Mouse (Mus musculus) liver, embryonic 16.5 days (tissue): ENCODE data around the gene Olfr774. TPM values are rescaled to one million over a fixed set of nuclear protein-coding genes. Genes with fewer than 3 reads are reported as not detected.
"Not testable (repeated sequence)": the region's sequence is repeated elsewhere in the genome, so short reads cannot be mapped to it uniquely, and the experiment has no call there.

Experiments
- ATAC-seq: fragments of 200-750 bp; cut with Nextera tagmentation; 2 replicates; pipeline ENCODE4 v1.8.0; 2017; ENCODE audit warnings: low read depth, mild to moderate bottlenecking, moderate number of reproducible peaks, moderate library complexity
- H3K27ac ChIP-seq: fragments of 300-500 bp; sonication (generic); 2 replicates; pipeline ENCODE4 v1.5.1; 2014; ENCODE audit warnings: mild to moderate bottlenecking, low read length
- H3K27me3 ChIP-seq: fragments of 300-500 bp; sonication (generic); 2 replicates; pipeline ENCODE4 v1.6.1; 2014; ENCODE audit warnings: low read depth, low read length, mixed read lengths; ENCODE audit not compliant: control insufficient read depth, insufficient read depth
- H3K36me3 ChIP-seq: fragments of 300-500 bp; sonication (generic); 2 replicates; pipeline ENCODE4 v1.6.1; 2014; ENCODE audit warnings: mild to moderate bottlenecking; ENCODE audit not compliant: control insufficient read depth, insufficient read depth
- H3K4me1 ChIP-seq: fragments of 300-500 bp; sonication (generic); 2 replicates; pipeline ENCODE4 v1.6.1; 2014; ENCODE audit warnings: low read depth, low read length, mixed read lengths; ENCODE audit not compliant: control insufficient read depth
- H3K4me2 ChIP-seq: fragments of 300-500 bp; sonication (generic); 2 replicates; pipeline ENCODE4 v1.6.1; 2014; ENCODE audit warnings: low read depth, low read length, mixed read lengths
- H3K4me3 ChIP-seq: fragments of 300-500 bp; sonication (generic); 2 replicates; pipeline ENCODE4 v1.5.1; 2014; ENCODE audit warnings: low read depth, mild to moderate bottlenecking, low read length
- H3K9ac ChIP-seq: fragments of 300-500 bp; sonication (generic); 2 replicates; pipeline ENCODE4 v1.6.1; 2014; ENCODE audit warnings: low read depth, low read length
- H3K9me3 ChIP-seq: fragments of 300-500 bp; sonication (generic); replicated peaks from 2 replicates; pipeline ENCODE4 v1.6.1; 2016; ENCODE audit warnings: low read length; ENCODE audit not compliant: control insufficient read depth
- whole genome bisulfite sequencing: fragments of 180-500 bp; shearing (Covaris S2); extraction: QIAGEN DNeasy Blood & Tissue Kit; methylation state at CpG from one replicate; pipeline ENCODE4 v1.1.7; 2014; ENCODE audit not compliant: insufficient replicate concordance; 5-methylcytosine and 5-hydroxymethylcytosine counted together
- polyA plus RNA-seq: library from polyadenylated mRNA; unstranded; fragments of >200 nt; fragmentation: Nextera tagmentation; extraction: Ambion mirVana; gene quantifications from 2 replicates; pipeline ENCODE4 v1.2.1, GENCODE M21; 2015

Gene Olfr774
- polyA plus RNA-seq, result not detected in 2 replicates

DNA sequence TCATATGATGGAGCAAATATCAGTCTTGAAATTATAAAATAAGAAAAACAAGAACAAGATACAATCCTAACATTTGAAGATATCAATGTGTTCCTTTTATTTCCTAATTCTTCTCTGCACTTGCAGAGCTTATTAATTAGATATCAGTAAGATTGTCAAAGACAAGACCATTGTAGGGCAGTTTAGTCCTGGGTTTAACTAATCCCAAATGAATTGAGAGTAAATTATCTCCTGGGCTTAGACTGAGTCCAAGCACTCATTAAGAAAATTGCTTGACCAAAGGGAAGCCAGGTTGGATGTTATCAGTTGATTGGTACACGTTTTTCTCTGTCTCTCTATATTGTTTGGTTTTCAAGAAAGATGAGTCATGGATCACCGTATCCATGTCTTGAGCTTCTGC lies at the start of gene Olfr774:
Gene Olfr774, plus strand, starts transcription at position 301 of the 400 bp plus-strand sequence.
- H3K9me3 ChIP-seq, result peaks cover 3% of the 10 kb centered on the region; the same call in 1 of the 2 replicates
- WGBS, result 47% methylated on average over 2 of the region's 2 CpGs

DNA sequence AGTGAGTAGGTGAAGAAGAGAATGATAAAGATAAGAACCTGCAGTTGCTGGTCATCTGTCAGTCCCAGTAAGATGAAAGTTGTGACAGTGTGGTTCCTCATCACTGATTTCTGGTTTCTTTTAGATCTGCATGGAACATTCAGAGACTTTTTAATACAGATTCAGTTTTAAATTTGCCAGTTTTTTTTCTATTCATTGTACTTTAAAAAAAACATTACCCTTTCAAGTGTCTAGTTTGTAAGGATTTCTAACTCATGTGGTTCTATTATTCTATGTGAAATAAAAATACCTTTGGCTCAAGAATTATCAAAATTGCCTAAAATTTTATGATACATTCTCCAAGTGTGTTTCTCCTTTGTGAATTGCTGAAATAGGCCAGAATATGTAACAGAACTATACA lies 48.7 kb upstream of the Olfr774 start, which contains the start of gene Olfr773:
Gene Olfr773, minus strand, starts transcription at position 101 of the 400 bp plus-strand sequence.
- not testable (repeated sequence) for H3K27ac ChIP-seq, H3K9ac ChIP-seq, H3K9me3 ChIP-seq, H3K36me3 ChIP-seq, ATAC-seq, H3K4me3 ChIP-seq, H3K4me2 ChIP-seq, H3K4me1 ChIP-seq, H3K27me3 ChIP-seq

More for the DNA sequence above, at the start of gene Olfr774:
- no peak for ATAC-seq
- Histone ChIP-seq H3K27me3 (no peaks in the 10 kb centered on the region), H3K27ac (no peak within 1 kb of the TSS), H3K9ac (no peak within 1 kb of the TSS), H3K4me1 (no peaks in the 10 kb centered on the region), H3K4me3 (no peak within 1 kb of the TSS), H3K4me2 (no peak within 1 kb of the TSS), H3K36me3 (no peaks in the 10 kb centered on the region)

DNA sequence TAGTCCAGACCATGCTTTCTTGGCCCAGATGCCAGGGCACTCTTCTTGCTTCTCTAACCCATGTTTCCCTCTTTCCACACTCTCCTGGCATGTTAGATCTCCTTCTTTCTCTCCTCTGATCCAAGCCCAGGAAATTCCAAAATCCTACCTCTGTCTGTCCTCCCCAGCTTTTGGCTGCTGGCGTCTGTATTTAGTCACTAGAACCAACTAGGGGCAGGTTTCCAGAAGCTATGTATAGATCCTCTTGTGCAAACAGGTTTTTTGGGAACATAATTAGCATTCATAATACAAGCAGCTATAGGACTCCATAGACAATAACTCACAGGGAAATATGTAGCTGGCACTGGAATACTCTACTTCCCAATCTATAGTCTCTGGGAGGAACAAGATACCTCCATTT lies 5.3 kb upstream of the Olfr774 start:
- Histone ChIP-seq H3K36me3 (no peaks in the 10 kb centered on the region), H3K4me2 (no peak overlapping the region), H3K9ac (no peak overlapping the region), H3K4me3 (no peak overlapping the region), H3K9me3 (peaks cover 5% of the 10 kb centered on the region), H3K27me3 (no peaks in the 10 kb centered on the region), H3K4me1 (no peaks in the 10 kb centered on the region), H3K27ac (no peak overlapping the region)
- no peak for ATAC-seq
- WGBS, result 50% methylated on average over 1 of the region's 1 CpGs

DNA sequence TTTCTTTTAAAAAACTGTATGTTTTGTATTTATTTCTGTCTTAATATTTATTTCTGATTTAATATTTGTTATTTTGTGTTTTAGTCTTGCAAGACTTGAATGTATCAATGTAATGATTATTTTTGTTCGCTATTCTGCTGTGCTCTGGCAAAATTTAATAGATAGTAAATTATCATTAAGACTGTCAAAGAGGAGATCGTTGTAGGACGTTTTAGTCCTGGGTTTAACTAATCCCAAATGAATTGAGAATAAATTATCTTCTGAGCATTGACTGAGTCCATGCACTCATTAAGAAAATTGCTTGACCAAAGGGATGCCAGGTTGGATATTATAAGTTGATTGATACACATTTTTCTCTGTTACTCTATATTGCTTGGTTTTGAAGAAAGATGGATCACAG lies 12.1 kb downstream of the Olfr774 start, which contains the start of gene Olfr775:
Gene Olfr775, plus strand, starts transcription at position 301 of the 400 bp plus-strand sequence.
- WGBS, result 53% methylated on average over 3 of the region's 3 CpGs

DNA sequence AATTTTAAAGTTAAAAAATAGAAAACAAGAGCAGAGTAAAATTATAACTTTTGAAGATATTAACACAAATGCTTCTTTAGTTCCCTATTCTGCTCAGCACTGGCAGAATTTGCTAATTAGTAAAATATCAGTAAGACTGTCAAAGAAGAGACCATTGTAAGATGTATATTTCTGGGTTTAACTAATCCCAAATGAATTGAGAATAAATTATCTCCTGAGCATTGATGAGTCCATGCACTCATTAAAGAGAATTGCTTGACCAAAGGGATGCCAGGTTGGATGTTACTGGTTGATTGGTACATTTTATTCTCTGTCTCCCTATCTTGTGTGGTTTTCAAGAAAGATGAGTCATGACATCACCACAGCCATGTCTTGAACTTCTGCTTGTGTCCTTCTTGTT lies 22.8 kb downstream of the Olfr774 start, which contains the start of gene Olfr776:
Gene Olfr776, plus strand, starts transcription at position 301 of the 400 bp plus-strand sequence.
- H3K27me3 ChIP-seq, result no peaks in the 10 kb centered on the region
- no peaks in the 10 kb centered on the region for H3K4me1 ChIP-seq
- no peak within 1 kb of the TSS for H3K9ac ChIP-seq
- H3K36me3 ChIP-seq, result no peaks in the 10 kb centered on the region
- no peak within 1 kb of the TSS for H3K4me2 ChIP-seq
- ATAC-seq, result no peak
- no peaks in the 10 kb centered on the region for H3K9me3 ChIP-seq
- no peak within 1 kb of the TSS for H3K27ac ChIP-seq
- H3K4me3 ChIP-seq, result no peak within 1 kb of the TSS

More for the DNA sequence above, 12.1 kb downstream of the Olfr774 start, which contains the start of gene Olfr775:
- no peaks in the 10 kb centered on the region for H3K27me3 ChIP-seq
- no peaks in the 10 kb centered on the region for H3K36me3 ChIP-seq
- H3K9ac ChIP-seq, result no peak within 1 kb of the TSS
- no peak within 1 kb of the TSS for H3K4me2 ChIP-seq
- ATAC-seq, result no peak
- H3K4me3 ChIP-seq, result no peak within 1 kb of the TSS
- no peak within 1 kb of the TSS for H3K27ac ChIP-seq
- H3K4me1 ChIP-seq, result no peaks in the 10 kb centered on the region
- no peaks in the 10 kb centered on the region for H3K9me3 ChIP-seq

DNA sequence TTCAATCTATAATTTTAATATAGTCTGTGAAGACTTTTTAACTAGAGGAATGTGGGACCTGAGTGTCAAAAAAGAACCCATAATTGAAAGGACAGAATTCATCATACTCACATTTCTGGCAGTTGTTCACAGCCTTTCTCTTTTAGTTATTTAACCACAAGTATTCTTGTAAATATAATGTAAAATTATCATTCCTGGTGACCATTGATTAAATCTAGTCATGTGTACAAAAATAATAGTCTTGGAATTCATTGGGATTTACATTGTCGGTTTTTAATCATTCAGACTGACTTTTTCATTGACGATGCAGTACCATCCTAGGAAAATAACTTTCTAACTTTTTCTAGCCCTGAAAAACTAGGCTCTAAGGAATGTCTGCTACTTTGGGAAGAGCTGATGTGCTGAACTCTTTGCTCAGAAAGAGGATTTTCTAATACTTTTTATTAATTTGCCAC lies 35.1 kb downstream of the Olfr774 start, which contains the start of gene Olfr777:
Gene Olfr777, minus strand, starts transcription at position 405 of the 455 bp plus-strand sequence.
- Histone ChIP-seq H3K36me3 (no peaks in the 10 kb centered on the region), H3K27me3 (no peaks in the 10 kb centered on the region), H3K4me3 (no peak within 1 kb of the TSS), H3K9ac (no peak within 1 kb of the TSS), H3K4me1 (no peaks in the 10 kb centered on the region), H3K27ac (no peak within 1 kb of the TSS), H3K4me2 (no peak within 1 kb of the TSS), H3K9me3 (no peaks in the 10 kb centered on the region)
- no peak for ATAC-seq
- WGBS, result 63% methylated on average over 2 of the region's 2 CpGs

Other genes with a start within 250 kb of the Olfr774 start
- not detected in 2 replicates for gene Olfr9, start 246.8 kb upstream of the Olfr774 start, polyA plus RNA-seq
- gene Olfr763, start 225.4 kb upstream of the Olfr774 start, polyA plus RNA-seq, result not detected in 2 replicates
- gene Olfr764-ps1, start 196.3 kb upstream of the Olfr774 start, polyA plus RNA-seq, result not detected in 2 replicates
- gene Olfr765, start 186.2 kb upstream of the Olfr774 start, polyA plus RNA-seq, result not detected in 2 replicates
- not detected in 2 replicates for gene Olfr766-ps1, start 167.2 kb upstream of the Olfr774 start, polyA plus RNA-seq
- gene Olfr767, start 153.3 kb upstream of the Olfr774 start, polyA plus RNA-seq, result not detected in 2 replicates
- not detected in 2 replicates for gene Olfr768, start 136.8 kb upstream of the Olfr774 start, polyA plus RNA-seq
- gene Olfr769, start 118.3 kb upstream of the Olfr774 start, polyA plus RNA-seq, result not detected in 2 replicates
- gene Olfr770, start 97.2 kb upstream of the Olfr774 start, polyA plus RNA-seq, result not detected in 2 replicates
- gene Olfr771, start 71.5 kb upstream of the Olfr774 start, polyA plus RNA-seq, result not detected in 2 replicates
- gene Olfr772, start 58.3 kb upstream of the Olfr774 start, polyA plus RNA-seq, result not detected in 2 replicates
- not detected in 2 replicates for gene Olfr773, start 48.8 kb upstream of the Olfr774 start, polyA plus RNA-seq
- not detected in 2 replicates for gene Olfr775, start 12.2 kb downstream of the Olfr774 start, polyA plus RNA-seq
- not detected in 2 replicates for gene Olfr776, start 22.9 kb downstream of the Olfr774 start, polyA plus RNA-seq
- not detected in 2 replicates for gene Olfr777, start 35.3 kb downstream of the Olfr774 start, polyA plus RNA-seq
- not detected in 2 replicates for gene Olfr780, start 81.9 kb downstream of the Olfr774 start, polyA plus RNA-seq
- gene Olfr781, start 92.7 kb downstream of the Olfr774 start, polyA plus RNA-seq, result not detected in 2 replicates
- not detected in 2 replicates for gene Olfr782, start 112.6 kb downstream of the Olfr774 start, polyA plus RNA-seq
- 0.04 TPM in 1 of 2 replicates, not detected in the other for gene Olfr784, start 147.9 kb downstream of the Olfr774 start, polyA plus RNA-seq
- not detected in 2 replicates for gene Olfr785, start 169.2 kb downstream of the Olfr774 start, polyA plus RNA-seq
- gene Olfr786, start 191.1 kb downstream of the Olfr774 start, polyA plus RNA-seq, result not detected in 2 replicates
- not detected in 2 replicates for gene Olfr787, start 225.7 kb downstream of the Olfr774 start, polyA plus RNA-seq
- not detected in 2 replicates for gene Olfr788, start 234.8 kb downstream of the Olfr774 start, polyA plus RNA-seq
- not detected in 2 replicates for gene Olfr789, start 248.5 kb downstream of the Olfr774 start, polyA plus RNA-seq